Mouse (Mus musculus) MEL (cell line): Measurements from ENCODE around the gene 1700001O22Rik. TPM values are rescaled to one million over a fixed set of nuclear protein-coding genes. Genes with fewer than 3 reads are reported as not detected.
A peak's percentile ranks its signal among the peaks of the same experiment; 100 is the strongest.

ENCODE experiments used
- DNase-seq: peaks from one replicate; pipeline ENCODE4 v3.0.0; 2011; ENCODE audit warnings: low read depth, low spot score
- H3K27ac ChIP-seq: 2 replicates; pipeline ENCODE4 v1.5.1; 2012; ENCODE audit warnings: low read depth, mild to moderate bottlenecking, control low read depth, low read length, moderate library complexity; ENCODE audit not compliant: control insufficient read depth
- H3K27me3 ChIP-seq, 2 experiments: fragments of 150-350 bp in 1 of 2; sonication (generic) in 1 of 2; 2 replicates each; pipeline ENCODE4 v1.6.1; 2012; ENCODE audit warnings: low read length in 2 of 2, mild to moderate bottlenecking in 2 of 2, improper control_type of control experiment in 1 of 2, moderate library complexity in 1 of 2; ENCODE audit not compliant: insufficient read depth in 2 of 2, control insufficient read depth in 1 of 2
- H3K36me3 ChIP-seq, 2 experiments: 2 replicates each; pipeline ENCODE4 v1.6.1; 2012 to 2014; ENCODE audit warnings: low read length in 2 of 2, improper control_type of control experiment in 1 of 2, inconsistent platforms in 1 of 2, mild to moderate bottlenecking in 1 of 2; ENCODE audit not compliant: insufficient read depth in 2 of 2, control insufficient read depth in 1 of 2
- H3K4me1 ChIP-seq, 2 experiments: fragments of 150-350 bp in 1 of 2; sonication (generic) in 1 of 2; 2 replicates each; pipeline ENCODE4 v1.6.1; 2012; ENCODE audit warnings: low read length in 2 of 2, improper control_type of control experiment in 1 of 2, mild to moderate bottlenecking in 1 of 2; ENCODE audit not compliant: insufficient read depth in 2 of 2, control insufficient read depth in 1 of 2
- H3K4me3 ChIP-seq, 2 experiments: fragments of 150-350 bp in 1 of 2; sonication (generic) in 1 of 2; 2 replicates each; pipeline ENCODE4 v1.5.1; 2012; ENCODE audit warnings: low read depth in 2 of 2, low read length in 2 of 2, mild to moderate bottlenecking in 2 of 2, moderate library complexity in 2 of 2, control low read depth in 1 of 2, improper control_type of control experiment in 1 of 2; ENCODE audit not compliant: control insufficient read depth in 1 of 2, insufficient read depth in 1 of 2
- H3K79me2 ChIP-seq: 2 replicates; pipeline ENCODE4 v1.6.1; 2012; ENCODE audit warnings: mild to moderate bottlenecking, low read length, moderate library complexity; ENCODE audit not compliant: control insufficient read depth, poor library complexity, insufficient read depth
- H3K9ac ChIP-seq: 2 replicates; pipeline ENCODE4 v1.6.1; 2012; ENCODE audit warnings: low read depth, mild to moderate bottlenecking, control low read depth, low read length, moderate library complexity; ENCODE audit not compliant: control insufficient read depth, poor library complexity, severe bottlenecking
- H3K9me3 ChIP-seq: fragments of 150-350 bp; sonication (generic); replicated peaks from 2 replicates; pipeline ENCODE4 v1.6.1; 2012; ENCODE audit warnings: mild to moderate bottlenecking, low read length, improper control_type of control experiment, moderate library complexity; ENCODE audit not compliant: insufficient read depth
- BHLHE40 ChIP-seq: IDR thresholded peaks from 2 replicates; pipeline ENCODE4 v1.6.1; 2012; ENCODE audit warnings: low read depth, mild to moderate bottlenecking, inconsistent platforms, low read length, improper control_type of control experiment, borderline replicate concordance
- CTCF ChIP-seq, 3 experiments: IDR thresholded peaks in 2 of 3; conservative IDR thresholded peaks in 1 of 3; 2 replicates each; pipeline ENCODE4 v1.5.1; 2011 to 2012; ENCODE audit warnings: low read length in 3 of 3, low read depth in 2 of 3, mild to moderate bottlenecking in 2 of 3, improper control_type of control experiment in 1 of 3, inconsistent platforms in 1 of 3, mixed read lengths in 1 of 3, moderate library complexity in 1 of 3; ENCODE audit not compliant: control insufficient read depth in 1 of 3, insufficient read depth in 1 of 3, poor library complexity in 1 of 3, severe bottlenecking in 1 of 3
- ELF1 ChIP-seq: IDR thresholded peaks from 2 replicates; pipeline ENCODE4 v1.6.1; 2014; ENCODE audit warnings: low read depth, mild to moderate bottlenecking, inconsistent platforms, low read length, improper control_type of control experiment, moderate library complexity
- EP300 ChIP-seq, 2 experiments: IDR thresholded peaks; 2 replicates each; pipeline ENCODE4 v1.6.1; 2011; ENCODE audit warnings: improper control_type of control experiment in 2 of 2, low read length in 2 of 2, low read depth in 1 of 2, mild to moderate bottlenecking in 1 of 2
- GABPA ChIP-seq: IDR thresholded peaks from 2 replicates; pipeline ENCODE4 v1.6.1; 2012; ENCODE audit warnings: low read depth, mild to moderate bottlenecking, inconsistent platforms, low read length, improper control_type of control experiment, moderate library complexity
- MAFK ChIP-seq: IDR thresholded peaks from 2 replicates; pipeline ENCODE4 v1.6.1; 2011; ENCODE audit warnings: low read depth, mild to moderate bottlenecking, low read length, improper control_type of control experiment, borderline replicate concordance
- MAX ChIP-seq: IDR thresholded peaks from 2 replicates; pipeline ENCODE4 v1.6.1; 2011; ENCODE audit warnings: low read length, improper control_type of control experiment
- MEF2A ChIP-seq: IDR thresholded peaks from 2 replicates; pipeline ENCODE4 v1.6.1; 2014; ENCODE audit warnings: low read depth, mild to moderate bottlenecking, inconsistent platforms, low read length, improper control_type of control experiment; ENCODE audit not compliant: poor library complexity, insufficient replicate concordance, severe bottlenecking; ENCODE audit errors: extremely low read depth
- MXI1 ChIP-seq: IDR thresholded peaks from 2 replicates; pipeline ENCODE4 v1.6.1; 2011; ENCODE audit warnings: mild to moderate bottlenecking, low read depth, low read length, improper control_type of control experiment
- MYB ChIP-seq: IDR thresholded peaks from 2 replicates; pipeline ENCODE4 v1.6.1; 2011; ENCODE audit warnings: mild to moderate bottlenecking, low read depth, low read length, improper control_type of control experiment
- MYC ChIP-seq: IDR thresholded peaks from 2 replicates; pipeline ENCODE4 v1.6.1; 2011; ENCODE audit warnings: low read depth, mild to moderate bottlenecking, low read length, improper control_type of control experiment, moderate library complexity
- NELFE ChIP-seq: IDR thresholded peaks from 2 replicates; pipeline ENCODE4 v1.6.1; 2011; ENCODE audit warnings: low read depth, low read length, improper control_type of control experiment
- POLR2A ChIP-seq, 2 experiments: IDR thresholded peaks; 2 replicates each; pipeline ENCODE4 v1.6.1; 2011 to 2012; ENCODE audit warnings: low read length in 2 of 2, mild to moderate bottlenecking in 2 of 2, control low read depth in 1 of 2, improper control_type of control experiment in 1 of 2, low read depth in 1 of 2, moderate library complexity in 1 of 2; ENCODE audit not compliant: control insufficient read depth in 1 of 2, insufficient read depth in 1 of 2, poor library complexity in 1 of 2
- POLR2AphosphoS2 ChIP-seq: IDR thresholded peaks from 2 replicates; pipeline ENCODE4 v1.6.1; 2011; ENCODE audit warnings: low read length, improper control_type of control experiment
- RAD21 ChIP-seq: IDR thresholded peaks from 2 replicates; pipeline ENCODE4 v1.6.1; 2011; ENCODE audit warnings: mild to moderate bottlenecking, low read depth, low read length, improper control_type of control experiment
- SIN3A ChIP-seq: IDR thresholded peaks from 2 replicates; pipeline ENCODE4 v1.6.1; 2012; ENCODE audit warnings: low read length, improper control_type of control experiment, inconsistent platforms
- SMC3 ChIP-seq: IDR thresholded peaks from 2 replicates; pipeline ENCODE4 v1.6.1; 2011; ENCODE audit warnings: low read depth, low read length, improper control_type of control experiment
- TAL1 ChIP-seq: IDR thresholded peaks from 2 replicates; pipeline ENCODE4 v1.6.1; 2012; ENCODE audit warnings: mild to moderate bottlenecking, inconsistent platforms, low read length, moderate library complexity, mixed read lengths
- UBTF ChIP-seq: IDR thresholded peaks from 2 replicates; pipeline ENCODE4 v1.6.1; 2012; ENCODE audit warnings: low read depth, mild to moderate bottlenecking, inconsistent platforms, low read length, improper control_type of control experiment, moderate library complexity, borderline replicate concordance; ENCODE audit not compliant: insufficient read depth
- ZC3H11A ChIP-seq: IDR thresholded peaks from 2 replicates; pipeline ENCODE4 v1.6.1; 2012; ENCODE audit warnings: low read depth, mild to moderate bottlenecking, inconsistent platforms, low read length, improper control_type of control experiment
- polyA plus RNA-seq, 2 experiments: library from polyadenylated mRNA; stranded (reverse) in 1 of 2; unstranded in 1 of 2; fragments of >175 nt in 1 of 2; fragments of >200 nt in 1 of 2; gene quantifications; 2 replicates each; pipeline versions ENCODE4 v1.2.1 to v1.2.4; 2012; ENCODE audit warnings: low replicate concordance in 2 of 2, low read depth in 1 of 2; ENCODE audit not compliant: insufficient read length in 2 of 2, insufficient read depth in 1 of 2, missing spikeins in 1 of 2
- total RNA-seq: library from RNA; depleted of rRNA; stranded (reverse); fragments of 300-350 nt; gene quantifications from 2 replicates; pipeline ENCODE4 v1.2.3, GENCODE M21; 2012

The 1700001O22Rik gene
- total and polyA plus RNA-seq, 3 experiments, result 0.50 to 1.8 TPM; not detected in 1

DNA sequence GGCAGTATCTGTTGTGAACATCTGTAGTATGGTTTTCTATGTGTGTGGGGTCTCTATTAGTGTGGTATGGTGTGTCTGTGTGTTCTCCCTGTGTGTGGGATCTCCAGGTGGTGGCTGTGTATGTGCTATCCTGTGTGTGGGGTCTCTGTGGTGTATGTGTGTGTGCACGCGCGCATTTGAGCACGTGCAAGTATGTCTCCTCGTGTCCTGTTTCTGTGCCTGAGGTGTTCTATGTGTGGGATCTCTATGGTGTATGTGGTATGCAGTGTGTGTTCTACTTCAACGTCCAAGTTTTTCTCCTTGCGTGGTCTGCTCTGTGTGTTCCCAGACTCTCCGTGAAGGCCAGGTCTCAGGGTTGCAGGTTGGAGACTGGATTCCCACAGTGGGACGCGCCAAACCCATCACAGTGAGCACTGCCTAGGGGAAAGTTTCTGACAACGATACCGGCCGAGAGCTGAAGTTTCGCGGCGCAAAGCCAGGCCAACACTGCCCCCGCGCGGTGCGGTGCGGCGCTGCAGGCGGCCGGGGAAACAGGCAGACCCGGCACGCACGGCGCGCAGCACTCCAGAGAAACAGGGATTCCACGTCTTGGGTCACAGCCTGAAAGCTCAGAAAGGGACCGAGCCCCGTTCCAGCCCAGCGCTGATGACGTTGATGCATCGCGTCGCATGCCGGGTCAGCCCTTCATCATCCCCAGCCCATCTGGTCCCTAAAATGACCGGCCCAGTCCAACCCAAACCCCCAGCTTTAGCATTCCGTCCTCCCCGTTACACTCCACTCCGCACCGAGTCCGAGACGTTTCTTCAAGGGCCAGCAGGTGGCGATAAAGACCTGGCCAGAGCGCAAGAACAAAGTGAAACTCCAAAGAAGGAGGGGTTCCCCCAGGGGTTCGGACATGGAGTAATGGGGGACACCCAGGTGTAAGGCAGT, 9.0 kb downstream of the 1700001O22Rik start:
- no peak overlapping the region for H3K27ac ChIP-seq
- H3K4me1 ChIP-seq, result peaks cover 0 to 10% of the 10 kb centered on the region in 2 experiments; a peak in 3 of 4 replicates
- peak; percentile 93 for DNase-seq
- peaks cover 0 to 4% of the 10 kb centered on the region in 2 experiments; a peak in 2 of 4 replicates for H3K36me3 ChIP-seq
- peak overlapping the region; percentile 50 to 71 for H3K4me3 ChIP-seq
- no peaks in the 10 kb centered on the region for H3K79me2 ChIP-seq
- no peaks in the 10 kb centered on the region for H3K27me3 ChIP-seq
- peak overlapping the region; percentile 52 for H3K9ac ChIP-seq
- TF ChIP-seq MYB, result no peak
- peak; percentile 72 for TF ChIP-seq SIN3A
- no peak for TF ChIP-seq MEF2A
- TF ChIP-seq ZC3H11A, result peak; percentile 95
- no peak for TF ChIP-seq EP300 (IDR thresholded peaks at IDR 0.05; ENCODE audit: low read depth in 1 of 2, low read length in 2 of 2)
- no peak for TF ChIP-seq ELF1
- peak; percentile 46 for TF ChIP-seq MXI1
- peak; percentile 68 to 99 (median 87) for TF ChIP-seq CTCF (IDR thresholded peaks at IDR 0.05 in 2 of 3, conservative IDR thresholded peaks at IDR 0.05 in 1 of 3; ENCODE audit: control insufficient read depth in 1 of 3, insufficient read depth in 1 of 3, low read depth in 2 of 3, low read length in 3 of 3, poor library complexity in 1 of 3, severe bottlenecking in 1 of 3)
- TF ChIP-seq RAD21, result peak; percentile 95
- no peak for TF ChIP-seq POLR2AphosphoS2
- TF ChIP-seq MAFK, result no peak
- peak; percentile 24; the same call in 1 of the 2 replicates for TF ChIP-seq UBTF
- TF ChIP-seq BHLHE40, result peak; percentile 44; the same call in 1 of the 2 replicates
- TF ChIP-seq NELFE, result peak; percentile 33; the same call in 1 of the 2 replicates
- peak; percentile 84 for TF ChIP-seq SMC3
- TF ChIP-seq TAL1, result no peak
- TF ChIP-seq GABPA, result no peak
- TF ChIP-seq POLR2A (IDR thresholded peaks at IDR 0.05; ENCODE audit: control insufficient read depth in 1 of 2, insufficient read depth in 1 of 2, low read depth in 1 of 2, low read length in 2 of 2, poor library complexity in 1 of 2), result peak in 1 of 2 experiments; percentile 32; a peak in 1 of 4 replicates
- TF ChIP-seq MYC, result peak; percentile 80
- TF ChIP-seq MAX, result peak; percentile 72
- TF ChIP-seq, all 39 proteins: peak for 12
- H3K9me3 ChIP-seq, result no peaks in the 10 kb centered on the region
